Mouse (Mus musculus) layer of hippocampus, adult 9-11 months (tissue): ENCODE measurements around the gene Slc36a3.
A peak's percentile ranks its signal among the peaks of the same experiment; 100 is the strongest.
"Not testable (repeated sequence)": the region's sequence is repeated elsewhere in the genome, so short reads cannot be mapped to it uniquely, and the experiment has no call there.

ENCODE experiments used
- DNase-seq: peaks from one replicate; pipeline ENCODE4 v3.0.0; 2022

Slc36a3 gene

DNA sequence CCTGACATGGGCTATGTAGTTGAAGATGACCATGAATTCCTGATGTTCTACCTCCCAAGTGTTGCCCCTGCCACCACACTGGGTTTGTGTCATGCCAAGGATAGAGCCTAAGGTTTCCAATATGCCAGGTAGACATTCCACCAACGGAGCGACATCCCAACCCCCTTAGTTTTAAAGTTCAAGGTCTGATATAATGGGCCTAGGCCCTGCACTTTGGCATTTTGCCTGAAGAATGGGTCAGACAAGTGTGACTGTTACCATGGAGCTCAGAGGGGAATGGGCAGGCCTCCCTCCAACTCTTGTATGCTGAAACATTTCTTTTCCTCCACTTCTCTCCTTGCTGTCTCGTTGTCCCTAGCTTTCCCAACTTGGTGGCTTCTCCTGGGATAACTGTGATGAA is 48.3 kb downstream of the Slc36a3 start:
- DNase-seq, result no peak

DNA sequence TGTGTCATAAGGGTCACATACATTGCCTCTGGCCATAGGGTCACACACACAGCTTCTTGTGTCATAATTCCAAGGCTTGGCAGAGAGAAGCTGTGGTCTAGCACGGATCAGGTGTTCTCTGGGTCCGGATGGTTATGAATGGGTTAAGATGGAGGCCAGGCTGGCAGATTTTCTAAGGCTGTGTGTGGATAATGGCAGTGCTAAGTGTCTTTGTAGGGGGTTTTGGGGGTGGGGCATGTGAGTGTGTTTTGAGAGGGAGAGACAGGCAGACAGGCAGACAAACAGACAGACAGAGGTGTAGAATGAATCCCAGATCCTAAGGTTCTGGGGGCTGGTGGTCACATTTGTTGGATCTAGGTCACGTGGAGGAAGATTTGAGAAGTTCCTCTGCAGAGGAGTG is 49.5 kb downstream of the Slc36a3 start:
- DNase-seq, result no peak

DNA sequence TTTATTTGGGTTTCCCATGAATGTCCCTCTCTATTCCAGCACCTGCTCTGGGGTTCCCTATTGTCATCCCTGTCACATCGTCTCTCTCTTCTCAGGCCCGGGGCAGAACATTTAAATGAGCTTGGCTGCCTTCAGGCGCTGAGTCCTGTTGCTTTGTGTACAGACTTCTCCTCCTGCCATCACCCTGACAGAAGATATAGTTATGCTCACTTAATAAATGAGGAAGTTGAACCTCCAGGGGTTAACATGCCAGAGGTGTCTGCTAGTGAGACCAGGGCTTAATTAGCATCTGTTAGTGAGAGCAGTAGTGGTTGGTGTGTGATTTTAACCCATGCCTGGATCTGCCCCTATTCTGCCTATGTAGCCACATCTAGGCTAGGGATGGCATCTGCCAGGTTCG is 51.6 kb downstream of the Slc36a3 start:
- no peak for DNase-seq

DNA sequence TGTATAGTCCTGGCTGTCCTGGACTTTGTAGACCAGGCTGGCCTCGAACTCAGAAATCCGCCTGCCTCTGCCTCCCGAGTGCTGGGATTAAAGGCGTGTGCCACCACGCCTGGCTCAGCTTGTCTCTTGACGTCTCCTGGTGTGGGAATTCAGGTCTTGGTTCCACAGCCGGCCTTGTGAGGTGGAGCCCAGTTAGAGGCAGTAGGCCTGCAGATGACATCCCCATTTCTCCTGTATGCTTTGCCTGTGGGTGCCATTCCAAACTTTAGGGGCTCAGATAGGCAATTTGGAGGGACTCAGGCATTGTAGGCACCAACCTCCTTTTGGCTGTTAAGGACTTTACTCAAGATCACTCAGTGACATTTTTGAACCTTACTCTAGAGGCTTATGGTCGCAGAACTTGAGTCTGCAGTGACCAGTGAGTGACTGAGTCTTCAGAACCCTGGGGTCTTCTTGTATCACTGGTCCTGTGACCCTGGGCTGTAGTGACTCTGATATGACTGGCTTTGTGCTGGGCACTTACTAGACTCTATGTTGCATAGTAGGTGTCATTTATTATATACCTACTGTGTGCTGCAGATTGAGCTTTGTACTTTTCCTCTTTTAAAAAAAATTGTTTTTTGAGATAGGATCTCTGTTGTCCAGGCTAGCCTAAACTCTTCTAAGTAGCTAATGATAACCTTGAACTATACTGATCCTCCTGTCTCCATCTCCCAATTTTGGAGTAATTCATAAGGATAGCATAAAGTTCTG is 52.3 kb downstream of the Slc36a3 start:
- no peak for DNase-seq

DNA sequence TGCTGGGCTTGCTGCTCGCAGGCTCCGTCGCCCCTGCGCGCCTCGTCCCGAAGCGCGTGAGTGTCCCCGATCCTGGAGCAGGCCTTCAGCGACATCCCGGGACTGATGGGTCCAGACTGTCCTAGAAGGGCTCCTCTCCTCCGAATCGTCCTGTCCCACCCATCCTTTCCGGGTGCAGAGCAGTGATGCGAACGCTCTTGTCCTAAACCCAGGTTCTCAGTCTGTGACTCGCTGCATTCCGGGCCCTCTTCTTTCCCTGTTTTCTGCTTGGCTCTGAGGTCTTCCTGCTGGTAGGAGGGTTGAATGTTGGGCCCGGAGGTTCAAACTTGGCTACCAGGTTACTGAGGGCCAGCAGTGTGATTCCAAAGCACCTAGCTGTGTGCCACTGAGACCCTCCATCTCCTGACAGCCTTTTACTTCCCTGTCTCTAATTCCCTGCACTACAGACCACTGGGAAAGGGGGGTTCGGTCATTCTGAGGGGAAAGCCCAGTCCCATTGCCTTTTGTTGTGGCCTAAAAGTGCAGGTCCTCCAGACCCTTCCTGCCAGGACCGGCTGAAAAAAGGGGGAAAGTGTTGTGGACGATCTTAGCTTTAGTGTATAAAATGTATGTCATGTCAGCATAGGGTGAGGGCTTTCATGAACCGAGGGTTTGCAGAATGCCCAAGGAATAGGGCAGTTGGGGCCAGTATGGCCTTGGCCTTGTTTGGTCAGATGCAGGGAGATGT is 53.2 kb downstream of the Slc36a3 start:
- no peak for DNase-seq

DNA sequence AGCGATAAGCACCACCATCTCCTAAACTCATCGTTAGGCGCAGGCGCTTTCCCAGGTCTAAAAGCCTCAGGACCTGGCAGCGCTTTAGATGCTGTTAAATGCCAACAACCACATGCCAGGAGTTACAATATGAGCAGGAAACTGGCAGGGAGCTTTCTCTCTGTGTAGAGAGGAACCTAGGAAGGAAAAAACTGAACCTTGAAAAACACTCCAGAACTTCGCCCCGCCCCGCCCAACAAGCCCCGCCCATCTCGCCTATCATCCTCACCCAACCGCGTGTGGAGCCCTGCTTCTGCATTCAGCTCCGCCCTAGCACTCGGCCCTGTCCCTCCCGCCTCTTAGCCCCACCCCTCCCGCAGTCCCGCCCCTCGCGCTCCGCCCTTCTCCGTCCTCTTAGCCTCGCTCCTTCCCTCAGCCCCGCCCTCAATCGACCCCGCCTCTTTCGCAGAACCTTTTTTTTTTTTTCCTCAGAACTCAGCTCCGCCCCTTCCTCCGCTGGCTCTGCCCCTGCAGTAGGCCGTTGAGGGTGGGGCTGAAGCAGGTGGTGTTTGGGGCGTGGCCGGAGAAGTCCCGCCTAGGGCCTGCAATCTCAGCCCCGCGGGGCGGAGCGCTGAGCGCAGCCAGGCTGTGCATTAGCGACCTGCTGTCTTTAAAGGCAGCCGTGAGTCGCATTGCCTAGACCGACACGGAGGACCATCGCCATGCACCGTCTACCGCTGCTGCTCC is 53.9 kb downstream of the Slc36a3 start, which contains the start of gene Gm2a:
Gene Gm2a (plus strand): TSS at position 653 of the 726 bp plus-strand sequence.
- peak; percentile 97 for DNase-seq

DNA sequence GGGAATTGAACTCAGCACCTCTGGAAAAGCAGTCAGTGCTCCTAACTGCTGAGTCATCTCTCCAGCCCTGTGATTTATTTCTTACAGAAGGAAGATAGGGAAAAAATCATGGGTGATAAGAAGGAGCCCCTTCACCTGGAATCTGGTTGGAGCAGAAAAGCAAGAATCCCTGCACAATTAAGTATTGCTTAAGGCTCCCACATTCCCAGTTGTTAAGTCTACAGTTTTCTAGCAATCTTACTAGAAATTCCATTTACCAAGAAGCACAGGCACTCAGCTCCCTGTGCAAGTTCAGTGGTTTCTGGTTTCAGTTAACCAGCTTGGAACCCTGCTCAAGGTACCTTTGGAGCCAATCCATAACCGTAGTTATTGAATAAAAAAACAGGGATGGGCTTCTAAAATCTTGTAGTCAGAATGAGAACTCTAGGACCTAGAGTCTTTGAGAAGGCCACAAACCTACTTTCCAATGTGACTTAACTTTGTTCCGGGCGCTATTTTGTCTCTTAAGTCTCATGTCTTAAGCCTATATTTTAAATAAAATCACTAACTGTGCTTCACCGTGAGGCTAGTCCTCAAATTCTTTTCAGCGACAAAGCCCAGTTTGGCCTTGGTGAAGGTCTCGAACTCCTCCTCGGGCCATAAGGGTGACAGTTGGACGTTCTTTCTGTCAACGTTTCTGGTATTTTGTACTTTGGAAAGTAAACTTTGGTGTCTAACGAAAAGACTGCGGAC is 54.6 kb downstream of the Slc36a3 start:
- DNase-seq, result no peak

DNA sequence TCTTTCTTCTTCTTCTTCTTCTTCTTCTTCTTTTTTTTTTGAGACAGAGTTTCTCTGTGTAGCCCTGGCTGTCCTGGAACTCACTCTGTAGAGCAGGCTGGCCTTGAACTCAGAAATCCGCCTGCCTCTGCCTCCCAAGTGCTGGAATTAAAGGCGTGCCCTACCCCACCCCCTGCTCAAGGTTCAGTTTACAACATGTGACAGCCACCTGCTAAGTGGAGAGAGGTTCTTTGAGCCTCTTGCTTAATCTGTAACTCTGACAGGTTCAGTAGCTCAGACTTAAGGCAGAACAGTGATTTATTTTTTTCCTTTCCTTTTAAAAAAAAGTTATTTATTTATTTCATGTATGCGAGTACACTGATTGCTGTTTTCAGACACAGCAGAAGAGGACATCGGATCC is 55.2 kb downstream of the Slc36a3 start:
- DNase-seq, result not testable (repeated sequence)

DNA sequence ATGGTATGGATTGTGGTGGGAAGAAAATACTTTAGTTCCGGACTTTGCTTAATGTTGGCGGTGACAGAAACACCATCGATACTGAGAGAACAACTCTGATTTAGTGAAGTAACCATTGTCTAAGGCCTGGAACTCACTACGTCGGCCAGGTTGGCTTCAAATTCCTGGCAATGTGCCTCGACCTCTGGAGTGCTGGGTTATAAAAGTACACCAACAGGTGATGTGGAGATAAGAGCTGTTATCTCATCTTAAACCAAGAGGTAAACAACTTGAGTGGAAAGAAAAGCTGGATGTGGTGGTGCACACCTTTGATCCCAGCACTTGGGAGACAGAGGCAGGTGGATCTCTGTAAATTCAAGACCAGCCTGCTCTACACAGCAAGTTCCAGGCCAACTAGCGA is 58.4 kb downstream of the Slc36a3 start:
- DNase-seq, result no peak

DNA sequence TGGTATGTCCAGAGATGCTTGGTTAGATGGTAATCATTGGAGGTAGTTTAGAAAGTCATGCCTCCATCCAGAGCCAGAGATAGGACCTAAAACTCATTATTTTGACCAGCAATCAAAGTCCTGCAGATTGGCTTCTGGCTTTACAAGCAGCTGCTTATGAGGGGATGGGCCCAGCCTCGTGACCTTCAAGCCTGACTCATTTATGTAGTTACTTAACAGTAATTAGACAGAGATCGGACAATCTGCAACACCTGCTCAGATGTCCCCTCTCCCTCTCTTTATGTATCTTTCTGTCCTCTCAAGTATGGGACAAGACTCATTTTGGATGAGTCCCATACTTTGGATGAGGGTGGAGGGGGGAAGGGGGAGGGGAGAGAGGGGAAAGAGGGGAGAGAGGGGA is 61.6 kb downstream of the Slc36a3 start:
- no peak for DNase-seq

DNA sequence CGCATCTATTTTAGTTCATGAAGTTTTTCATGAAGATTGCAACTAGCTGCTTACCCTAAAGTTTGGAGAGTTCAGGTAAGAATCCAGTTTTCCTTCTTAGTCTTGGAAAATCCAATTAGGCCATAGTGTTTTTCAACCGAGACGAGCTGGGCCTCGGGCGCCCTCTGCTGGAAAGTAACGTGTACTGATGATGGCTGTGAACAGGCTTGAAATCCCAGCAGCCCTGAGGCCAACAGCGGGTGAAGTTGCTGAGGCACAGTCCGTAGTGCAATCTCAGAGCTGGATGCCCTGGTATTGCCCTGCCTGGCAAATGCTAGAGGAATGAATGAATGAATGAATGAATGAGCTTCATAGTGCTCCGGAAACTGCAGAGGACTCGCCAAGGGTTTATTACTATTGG is 64.5 kb downstream of the Slc36a3 start:
- no peak for DNase-seq

DNA sequence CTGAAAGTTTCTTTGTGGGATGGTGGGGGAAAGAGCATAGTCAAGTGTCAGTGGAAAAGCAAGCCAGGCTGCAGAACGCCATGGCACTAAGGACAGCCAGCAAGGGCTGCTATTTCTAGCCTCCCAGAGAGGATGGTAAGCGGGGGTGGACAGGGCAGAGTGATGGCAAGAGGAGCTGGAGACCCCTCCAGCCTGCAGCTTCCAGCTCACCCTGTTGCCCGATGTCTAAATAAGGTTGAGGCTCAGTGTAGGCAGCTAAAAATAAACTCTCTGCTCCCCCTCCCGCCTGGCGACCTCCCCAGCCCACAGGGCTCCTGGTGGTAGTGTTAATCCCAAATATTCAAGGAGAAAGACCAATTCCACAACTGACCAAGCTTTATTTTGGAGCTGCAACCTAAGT is 66.1 kb downstream of the Slc36a3 start:
- DNase-seq, result no peak

DNA sequence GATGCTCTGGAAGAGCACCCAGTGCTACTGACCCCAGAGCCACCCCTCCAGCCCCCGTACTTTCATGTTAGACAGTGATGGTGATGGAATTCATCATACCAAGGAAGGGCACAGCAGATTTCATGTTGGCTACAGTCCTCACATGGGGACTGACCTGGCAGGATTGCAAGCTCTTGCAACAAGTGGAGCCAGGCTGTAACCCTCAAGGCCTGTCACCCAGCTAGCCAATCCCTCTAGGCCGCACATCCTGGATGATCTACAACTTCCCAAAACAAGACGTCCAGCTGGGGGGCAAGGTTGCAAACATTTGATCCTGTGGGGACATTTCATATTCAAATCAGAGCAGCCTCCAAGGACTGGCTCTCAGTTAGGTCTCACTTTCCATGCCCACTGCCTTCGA is 66.9 kb downstream of the Slc36a3 start:
- no peak for DNase-seq

DNA sequence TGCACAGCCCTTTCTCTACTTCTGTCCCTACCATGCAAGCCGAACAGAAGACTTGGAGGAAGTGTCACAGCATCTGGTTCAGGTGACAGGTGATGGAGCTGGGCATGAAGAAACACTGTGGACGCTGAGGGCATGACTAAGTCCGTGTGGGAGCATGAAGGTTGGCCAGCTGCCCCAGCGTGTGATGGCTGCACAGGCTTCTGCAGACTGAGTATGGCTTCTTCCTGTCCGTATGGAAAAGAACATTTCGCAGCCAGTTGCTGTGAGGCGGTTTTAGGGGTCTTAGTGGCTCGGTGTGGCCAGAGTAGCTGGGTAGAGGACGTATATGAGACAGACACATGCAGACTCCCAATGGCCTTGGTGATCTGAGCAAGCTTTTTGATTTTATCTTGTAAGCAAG is 70.3 kb downstream of the Slc36a3 start:
- DNase-seq, result no peak

DNA sequence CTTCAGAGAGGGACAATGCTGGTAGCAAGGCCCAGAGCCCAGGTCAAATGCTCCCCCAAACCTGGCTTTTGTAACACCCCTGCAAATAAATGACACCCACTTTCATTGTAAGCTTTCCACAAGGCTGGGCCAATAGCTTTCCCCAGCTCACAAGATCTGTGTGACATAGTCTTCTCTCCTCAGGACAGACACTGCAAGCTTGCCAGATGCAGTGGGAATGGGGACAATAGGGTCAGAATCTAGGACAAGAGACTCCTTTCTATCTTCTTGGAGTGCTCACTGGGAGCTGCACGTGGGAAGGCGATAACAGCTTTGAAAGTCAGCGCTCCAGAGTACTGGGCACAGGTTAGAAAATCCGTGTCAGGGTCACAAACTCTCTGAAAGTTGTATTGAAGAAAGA is 72.3 kb downstream of the Slc36a3 start:
- DNase-seq, result no peak

DNA sequence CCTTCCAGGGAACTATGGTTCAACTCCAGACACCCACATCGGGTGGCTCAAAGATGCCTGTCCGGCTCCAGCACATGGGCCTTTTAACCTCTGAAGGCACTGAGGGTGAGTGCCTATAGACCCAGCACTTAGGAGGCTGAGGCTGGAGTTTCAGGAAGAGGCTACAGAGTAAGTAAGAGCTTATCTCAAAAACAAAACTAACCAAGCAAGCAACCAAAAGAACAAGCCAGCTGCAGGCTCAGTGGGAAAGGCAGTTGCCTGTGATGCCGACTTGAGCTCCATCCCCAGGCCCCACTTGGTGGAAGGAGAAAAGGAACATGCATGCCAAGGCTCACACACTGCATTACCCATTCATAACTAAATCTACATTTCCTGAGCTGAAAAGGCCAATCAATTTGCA is 73.0 kb downstream of the Slc36a3 start:
- DNase-seq, result no peak

DNA sequence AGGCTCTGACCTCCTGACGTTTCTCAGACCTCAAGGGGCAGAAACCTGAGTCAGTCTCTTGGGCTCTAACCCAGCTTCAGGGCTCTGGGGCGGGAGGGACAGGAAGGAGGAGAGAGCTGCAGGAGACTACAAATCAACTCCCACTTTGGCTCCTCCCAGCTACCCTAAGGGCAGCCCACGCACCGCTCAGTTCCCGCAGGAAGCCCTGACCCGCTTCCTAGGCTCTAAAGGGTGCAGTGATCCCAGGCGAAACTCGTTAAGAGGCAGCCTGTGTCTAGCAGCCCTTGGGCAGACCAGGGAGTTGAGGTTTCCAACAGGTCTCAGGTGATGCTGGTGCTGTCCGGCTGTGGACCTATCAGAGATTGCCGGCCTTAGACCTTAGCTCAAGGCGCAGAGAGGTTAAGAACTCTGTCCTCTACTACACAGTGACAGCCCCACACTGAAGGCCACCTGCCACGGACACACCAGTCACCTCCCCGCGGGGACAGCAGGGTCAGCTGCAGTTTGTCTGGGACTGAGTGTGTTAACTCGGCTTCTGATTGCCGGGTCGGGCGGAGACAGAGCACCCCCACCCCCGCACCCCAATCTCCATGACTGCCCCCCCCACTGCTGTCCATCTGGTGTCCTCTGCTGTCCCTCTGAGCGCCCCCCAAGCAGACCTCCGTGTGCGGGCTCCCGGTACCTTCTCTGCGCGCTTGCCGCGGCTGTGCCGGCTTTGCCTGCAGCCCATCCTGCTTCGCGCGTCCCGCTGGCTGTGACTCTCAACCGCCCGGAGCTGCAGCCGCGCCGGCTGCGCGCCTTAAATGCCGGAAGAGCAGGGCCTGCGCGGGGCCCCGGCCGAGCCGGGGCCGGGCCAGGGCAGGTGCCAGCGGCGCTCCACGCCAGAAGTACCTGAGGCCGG is 73.9 kb downstream of the Slc36a3 start, which contains the start of gene Ccdc69:
Gene Ccdc69 (minus strand): TSS at position 801 of the 901 bp plus-strand sequence.
- no peak for DNase-seq

DNA sequence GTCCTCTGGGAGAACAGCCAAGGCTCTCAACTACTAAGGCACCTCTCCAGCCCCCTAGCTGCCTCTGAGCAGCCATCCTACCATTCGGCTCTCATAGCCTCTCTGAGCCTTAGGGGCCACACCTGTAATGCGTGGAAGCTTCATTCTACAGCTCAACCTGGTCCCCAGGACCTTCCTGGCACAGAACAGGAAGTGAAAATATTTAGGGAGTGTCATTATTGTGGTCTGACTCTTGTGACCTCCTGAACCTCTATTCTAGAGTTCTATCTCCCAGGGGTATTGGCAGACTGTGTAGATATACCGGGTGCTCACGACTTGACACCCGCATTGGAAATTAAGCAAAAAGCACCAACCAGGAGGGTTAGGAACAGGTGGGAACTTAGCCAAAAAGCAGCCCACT is 75.3 kb downstream of the Slc36a3 start:
- no peak for DNase-seq

DNA sequence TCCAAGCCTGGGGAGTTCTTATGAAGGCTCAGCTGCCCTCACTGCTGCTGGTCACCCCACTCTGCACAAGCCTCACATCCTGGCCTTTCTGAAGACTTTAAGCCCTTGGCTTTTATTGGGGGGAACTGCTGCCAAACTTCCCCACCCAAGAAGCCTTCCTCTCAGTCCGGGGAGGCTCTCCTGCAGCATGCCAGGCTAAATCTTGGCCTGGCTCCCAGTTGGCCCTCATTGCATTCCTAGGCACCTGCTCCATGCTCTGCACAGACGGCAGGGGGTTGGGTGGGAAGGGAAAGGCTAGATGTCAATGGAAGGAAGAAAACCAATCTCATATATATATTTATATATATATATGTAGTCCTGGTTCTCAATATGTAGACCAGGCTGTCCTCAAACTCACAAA is 75.9 kb downstream of the Slc36a3 start:
- DNase-seq, result no peak
